Comparison of ENCODE assay signal across 7 mouse cellular contexts in genomic region chr4:41498921-41499391, GRCm38 (mm10). TPM values are rescaled to one million over a fixed set of nuclear protein-coding genes. Genes with fewer than 3 reads are reported as not detected.
DNase-seq lines count a peak whose midpoint lies in the region; ATAC-seq and TF ChIP-seq lines count a peak whose summit lies in the region.

No protein-coding gene starts in this region.

- H3K4me1 ChIP-seq in lung, postnatal 0 days (ENCODE audit: insufficient read depth, low read depth, low read length) = peaks cover 12% of the 10 kb centered on the region; the same call in 1 of the 2 replicates
- peaks cover 21% of the 10 kb centered on the region for H3K4me1 ChIP-seq in forebrain, embryonic 14.5 days (ENCODE audit: control insufficient read depth, insufficient read depth, low read length)

- no peak overlapping the region; the same call in 1 of the 2 replicates for H3K4me3 ChIP-seq in lung, postnatal 0 days (ENCODE audit: low read depth, low read length)
- H3K4me3 ChIP-seq in forebrain, embryonic 14.5 days (ENCODE audit: low read depth, low read length) = peak overlapping the region; percentile 26

- WGBS in lung, postnatal 0 days = 29% methylated on average over 43 of the region's 43 CpGs
- 11% methylated on average over 43 of the region's 43 CpGs for WGBS in forebrain, embryonic 14.5 days

- no peak for ATAC-seq in lung, postnatal 0 days
- ATAC-seq in forebrain, embryonic 14.5 days = no peak
- no peak for ATAC-seq in erythroid progenitor cell, adult 5-6 weeks (replicated peaks; ENCODE audit: low FRiP score, poor library complexity, severe bottlenecking)

- 0 out of 2 replicates have a peak overlapping the region, but pooled peaks have one; percentile 8 for H3K4me2 ChIP-seq in lung, postnatal 0 days (replicated peaks; ENCODE audit: low read depth, low read length)
- H3K4me2 ChIP-seq in forebrain, embryonic 14.5 days (ENCODE audit: low read length) = peak overlapping the region; percentile 51

- no peak for DNase-seq in lung, postnatal 0 days (ENCODE audit: low spot score)
- DNase-seq in lung, postnatal 36 days = no peak
- DNase-seq in forebrain, embryonic 14.5 days (ENCODE audit: low spot score) = peak; percentile 45
- peak; percentile 79 to 93 for DNase-seq in kidney, postnatal 25 days
- peak; percentile 15 for DNase-seq in splenic B cell, adult 2 months (ENCODE audit: low read depth, low spot score)
- DNase-seq in layer of hippocampus, postnatal 14 days (ENCODE audit: low spot score in 2 of 2) = no peak

- H3K9me3 ChIP-seq in lung, postnatal 0 days (ENCODE audit: low read length) = no peaks in the 10 kb centered on the region
- H3K9me3 ChIP-seq in forebrain, embryonic 14.5 days (replicated peaks; ENCODE audit: control insufficient read depth, low read length) = no peaks in the 10 kb centered on the region

- no peak overlapping the region for H3K9ac ChIP-seq in lung, postnatal 0 days (replicated peaks; ENCODE audit: low read depth)
- peak overlapping the region; percentile 32 for H3K9ac ChIP-seq in forebrain, embryonic 14.5 days (ENCODE audit: low read length)

- no peak overlapping the region for H3K27ac ChIP-seq in lung, postnatal 0 days (ENCODE audit: low read length)
- no peak overlapping the region for H3K27ac ChIP-seq in forebrain, embryonic 14.5 days (ENCODE audit: low read depth, low read length)

- peaks cover 33% of the 10 kb centered on the region for H3K27me3 ChIP-seq in lung, postnatal 0 days (replicated peaks; ENCODE audit: insufficient read depth, low read length)
- peaks cover 44% of the 10 kb centered on the region for H3K27me3 ChIP-seq in forebrain, embryonic 14.5 days (replicated peaks; ENCODE audit: control insufficient read depth, insufficient read depth, low read length)
- H3K27me3 ChIP-seq in splenic B cell, adult 2 months (ENCODE audit: control insufficient read depth, insufficient read depth, low read length, poor library complexity, severe bottlenecking) = no peaks in the 10 kb centered on the region; the same call in 1 of the 2 replicates

- no peaks in the 10 kb centered on the region for H3K36me3 ChIP-seq in lung, postnatal 0 days (ENCODE audit: insufficient read depth, low read length)
- no peaks in the 10 kb centered on the region for H3K36me3 ChIP-seq in forebrain, embryonic 14.5 days (ENCODE audit: control insufficient read depth, insufficient read depth, low read length)
- no peaks in the 10 kb centered on the region for H3K36me3 ChIP-seq in splenic B cell, adult 2 months (ENCODE audit: control insufficient read depth, insufficient read depth, low read length, poor library complexity, severe bottlenecking)

- no peak for TF ChIP-seq EP300 in lung, postnatal 0 days (IDR thresholded peaks at IDR 0.05)

- TF ChIP-seq CTCF in lung, postnatal 0 days (IDR thresholded peaks at IDR 0.05) = no peak

RNA-seq across cellular contexts. Expression of gene AI464131, which starts 3.9 kb away (rescaled TPM):
- 5.0 and 5.5 TPM in 2 replicates for polyA plus RNA-seq in lung, postnatal 0 days (2015; fragmentation: Nextera tagmentation; extraction: Ambion mirVana)
- polyA plus RNA-seq in forebrain, embryonic 14.5 days (2014; fragmentation: Nextera tagmentation; extraction: Ambion mirVana) = 2.4 and 2.6 TPM in 2 replicates
- 10 to 100 TPM; 44.3 to 45.1 TPM for total RNA-seq in layer of hippocampus, postnatal 14 days (2021)
- total RNA-seq in erythroid progenitor cell, adult 5-6 weeks (2015; ENCODE audit: low replicate concordance) = not detected in 2 replicates
- total RNA-seq in erythroid progenitor cell, adult 5-6 weeks (2017; ENCODE audit: low replicate concordance) = 0.45 TPM in 1 of 2 replicates, not detected in the other

RNA-seq across cellular contexts. Expression of gene 1110017D15Rik, which starts 18.2 kb away (rescaled TPM):
- polyA plus RNA-seq in lung, postnatal 0 days (2015; fragmentation: Nextera tagmentation; extraction: Ambion mirVana) = 37.3 and 41.4 TPM in 2 replicates
- 10.5 and 11.1 TPM in 2 replicates for polyA plus RNA-seq in forebrain, embryonic 14.5 days (2014; fragmentation: Nextera tagmentation; extraction: Ambion mirVana)
- total RNA-seq in layer of hippocampus, postnatal 14 days (2021) = 10 to 100 TPM in 1 of 2 experiments, 1 to 10 TPM in 1; 4.0 to 10.3 TPM
- total RNA-seq in erythroid progenitor cell, adult 5-6 weeks (2015; ENCODE audit: low replicate concordance) = not detected in 2 replicates
- total RNA-seq in erythroid progenitor cell, adult 5-6 weeks (2017; ENCODE audit: low replicate concordance) = not detected in 2 replicates

RNA-seq across cellular contexts. Expression of gene Nudt2, which starts 34.0 kb away (rescaled TPM):
- polyA plus RNA-seq in lung, postnatal 0 days (2015; fragmentation: Nextera tagmentation; extraction: Ambion mirVana) = 23.7 and 28.5 TPM in 2 replicates
- polyA plus RNA-seq in forebrain, embryonic 14.5 days (2014; fragmentation: Nextera tagmentation; extraction: Ambion mirVana) = 80.2 and 82.0 TPM in 2 replicates
- total RNA-seq in layer of hippocampus, postnatal 14 days (2021) = 10 to 100 TPM; 26.3 to 26.5 TPM
- 1.8 TPM in 1 of 2 replicates, not detected in the other for total RNA-seq in erythroid progenitor cell, adult 5-6 weeks (2015; ENCODE audit: low replicate concordance)
- 18.2 TPM in 1 of 2 replicates, not detected in the other for total RNA-seq in erythroid progenitor cell, adult 5-6 weeks (2017; ENCODE audit: low replicate concordance)

RNA-seq across cellular contexts. Expression of gene Kif24, which starts 34.3 kb away (rescaled TPM):
- polyA plus RNA-seq in lung, postnatal 0 days (2015; fragmentation: Nextera tagmentation; extraction: Ambion mirVana) = 1.1 and 1.3 TPM in 2 replicates
- polyA plus RNA-seq in forebrain, embryonic 14.5 days (2014; fragmentation: Nextera tagmentation; extraction: Ambion mirVana) = 3.0 and 4.1 TPM in 2 replicates
- total RNA-seq in layer of hippocampus, postnatal 14 days (2021) = 1 to 10 TPM; 1.5 to 1.6 TPM
- 80.0 and 122 TPM in 2 replicates for total RNA-seq in erythroid progenitor cell, adult 5-6 weeks (2015; ENCODE audit: low replicate concordance)
- 92.7 and 96.0 TPM in 2 replicates for total RNA-seq in erythroid progenitor cell, adult 5-6 weeks (2017; ENCODE audit: low replicate concordance)

Comparison
In these comparisons a context has a peak if more than half of its experiments do, and no peak if none do; other contexts are left out.
1. DNase-seq: peak in forebrain, embryonic 14.5 days (single experiment), kidney, postnatal 25 days (2 of 2) and splenic B cell, adult 2 months (single experiment); none in lung, postnatal 0 days (single experiment), lung, postnatal 36 days (single experiment) and layer of hippocampus, postnatal 14 days (0 of 2).
2. RNA of gene AI464131, which starts 3.9 kb away (total RNA-seq): 44.3 to 45.1 TPM in layer of hippocampus, postnatal 14 days; 0.45 TPM in erythroid progenitor cell, adult 5-6 weeks; every median in the first group is over 10 times any median in the second.
3. RNA of gene 1110017D15Rik, which starts 18.2 kb away (total RNA-seq): 4.0 to 10.3 TPM in layer of hippocampus, postnatal 14 days; not detected in erythroid progenitor cell, adult 5-6 weeks; every median in the first group is over 4 times any median in the second.